Mouse (Mus musculus) liver, embryonic 14.5 days (tissue): ENCODE measurements at regions not wholly inside any gene's neighbourhood (a gene's known extent, or its start where the extent isn't known, plus 50 kb on each side); places are given as distances from the start of the nearest gene placed in this dataset.

Experiments used
- ATAC-seq: fragments of 200-750 bp; cut with Nextera tagmentation; 2 replicates; pipeline ENCODE4 v1.8.0; 2017; ENCODE audit warnings: moderate number of reproducible peaks, mild to moderate bottlenecking, moderate library complexity; ENCODE audit not compliant: insufficient read depth
- DNase-seq, 3 experiments: peaks; one replicate each; pipeline ENCODE4 v3.0.0-alpha.2; 2012 to 2013; ENCODE audit warnings: low read depth in 3 of 3, low spot score in 3 of 3
- H3K27ac ChIP-seq: fragments of 300-500 bp; sonication (generic); 2 replicates; pipeline ENCODE4 v1.5.1; 2014; ENCODE audit warnings: moderate library complexity, mild to moderate bottlenecking, control low read depth, inconsistent platforms
- H3K27me3 ChIP-seq: fragments of 300-500 bp; sonication (generic); 2 replicates; pipeline ENCODE4 v1.6.1; 2014; ENCODE audit warnings: mild to moderate bottlenecking, low read length, moderate library complexity; ENCODE audit not compliant: control insufficient read depth, insufficient read depth
- H3K36me3 ChIP-seq: fragments of 300-500 bp; sonication (generic); replicated peaks from 2 replicates; pipeline ENCODE4 v1.6.1; 2014; ENCODE audit warnings: low read depth; ENCODE audit not compliant: control insufficient read depth, insufficient read depth
- H3K4me1 ChIP-seq, 2 experiments: fragments of 200-500 bp in 1 of 2; fragments of 300-500 bp in 1 of 2; sonication (generic) in 1 of 2; replicated peaks; 2 replicates each; pipeline ENCODE4 v1.6.1; 2012 to 2014; ENCODE audit warnings: antibody characterized with exemption in 1 of 2, inconsistent platforms in 1 of 2, low read length in 1 of 2; ENCODE audit not compliant: control insufficient read depth in 2 of 2, insufficient read depth in 2 of 2
- H3K4me2 ChIP-seq: fragments of 300-500 bp; sonication (generic); 2 replicates; pipeline ENCODE4 v1.6.1; 2014; ENCODE audit warnings: low read depth, mild to moderate bottlenecking, control low read depth, moderate library complexity
- H3K4me3 ChIP-seq, 2 experiments: fragments of 200-500 bp in 1 of 2; fragments of 300-500 bp in 1 of 2; sonication (generic) in 1 of 2; 2 replicates each; pipeline ENCODE4 v1.5.1; 2012 to 2014; ENCODE audit warnings: low read depth in 2 of 2, low read length in 2 of 2, mild to moderate bottlenecking in 2 of 2, control low read depth in 1 of 2, inconsistent platforms in 1 of 2, moderate library complexity in 1 of 2; ENCODE audit not compliant: insufficient read depth in 1 of 2
- H3K9ac ChIP-seq: fragments of 300-500 bp; sonication (generic); replicated peaks from 2 replicates; pipeline ENCODE4 v1.6.1; 2014; ENCODE audit warnings: mild to moderate bottlenecking, control low read depth, moderate library complexity
- H3K9me3 ChIP-seq: fragments of 300-500 bp; sonication (generic); 2 replicates; pipeline ENCODE4 v1.6.1; 2016; ENCODE audit warnings: low read length, mixed read lengths; ENCODE audit not compliant: control insufficient read depth
- CTCF ChIP-seq: IDR thresholded peaks from 2 replicates; pipeline ENCODE4 v1.5.1; 2016; ENCODE audit warnings: antibody characterized with exemption, low read depth, control low read depth
- EP300 ChIP-seq: IDR thresholded peaks from 2 replicates; pipeline ENCODE4 v1.6.1; 2016; ENCODE audit warnings: antibody characterized with exemption, low read depth
- WGBS: fragments of 180-500 bp; shearing (Covaris S2); extraction: QIAGEN DNeasy Blood & Tissue Kit; methylation state at CpG from one replicate; pipeline ENCODE4 v1.1.7; 2014; ENCODE audit not compliant: insufficient replicate concordance; 5-methylcytosine and 5-hydroxymethylcytosine counted together

DNA sequence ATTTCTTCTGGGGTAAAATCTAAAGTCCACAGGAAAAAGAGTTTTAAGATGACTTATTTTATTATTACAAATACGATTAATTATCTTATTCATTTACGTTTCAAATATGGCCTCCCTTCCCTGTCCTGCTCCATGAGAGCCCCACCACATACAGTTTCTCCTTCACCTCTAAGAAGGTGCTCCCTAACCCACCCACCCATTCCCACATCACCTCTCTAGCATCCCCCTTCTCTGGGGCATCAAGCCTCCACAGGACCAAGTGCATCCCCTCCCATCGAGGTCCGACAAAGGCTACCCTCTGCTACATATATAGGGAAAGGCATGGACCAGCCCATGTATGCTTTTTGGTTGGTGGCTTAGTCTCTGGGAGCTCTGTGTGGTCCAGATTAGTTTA lies 300.2 kb upstream of the Gpc5 start:
- Histone ChIP-seq H3K4me2 (no peak overlapping the region), H3K9me3 (no peaks in the 10 kb centered on the region), H3K9ac (no peak overlapping the region), H3K4me3 (no peak overlapping the region), H3K27me3 (no peaks in the 10 kb centered on the region), H3K4me1 (no peaks in the 10 kb centered on the region), H3K36me3 (no peaks in the 10 kb centered on the region), H3K27ac (no peak overlapping the region)
- no peak for TF ChIP-seq EP300
- WGBS: 57% methylated on average over 4 of the region's 4 CpGs
- no peak for ATAC-seq
- DNase-seq: no peak

DNA sequence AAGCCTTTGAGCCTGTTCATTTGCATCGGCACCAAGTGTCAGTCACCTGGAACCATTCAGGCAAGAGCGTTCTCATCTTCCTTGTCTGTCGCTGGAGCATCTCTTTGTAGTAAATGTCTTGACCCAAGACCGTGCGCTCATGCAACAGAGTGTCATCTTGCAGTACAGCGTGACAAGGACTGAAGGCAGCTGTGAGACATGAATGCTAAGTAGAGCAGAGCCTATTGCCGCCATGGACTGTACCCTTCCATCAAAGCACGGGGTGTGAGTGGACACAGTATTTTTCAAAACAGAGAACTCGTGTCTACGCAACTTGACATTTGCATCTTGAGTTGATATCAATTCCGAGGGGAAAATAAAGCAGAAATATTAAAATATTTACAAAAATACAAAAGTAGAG lies 287.4 kb upstream of the Gpc5 start:
- no peaks in the 10 kb centered on the region for H3K27me3 ChIP-seq
- no peak for DNase-seq
- no peak overlapping the region for H3K4me2 ChIP-seq
- no peaks in the 10 kb centered on the region for H3K4me1 ChIP-seq
- H3K4me3 ChIP-seq: no peak overlapping the region
- no peak overlapping the region for H3K27ac ChIP-seq
- no peak for ATAC-seq
- 78% methylated on average over 11 of the region's 11 CpGs for WGBS
- H3K36me3 ChIP-seq: no peaks in the 10 kb centered on the region
- TF ChIP-seq EP300 (no peak), CTCF (no peak)
- H3K9me3 ChIP-seq: no peaks in the 10 kb centered on the region
- H3K9ac ChIP-seq: no peak overlapping the region

DNA sequence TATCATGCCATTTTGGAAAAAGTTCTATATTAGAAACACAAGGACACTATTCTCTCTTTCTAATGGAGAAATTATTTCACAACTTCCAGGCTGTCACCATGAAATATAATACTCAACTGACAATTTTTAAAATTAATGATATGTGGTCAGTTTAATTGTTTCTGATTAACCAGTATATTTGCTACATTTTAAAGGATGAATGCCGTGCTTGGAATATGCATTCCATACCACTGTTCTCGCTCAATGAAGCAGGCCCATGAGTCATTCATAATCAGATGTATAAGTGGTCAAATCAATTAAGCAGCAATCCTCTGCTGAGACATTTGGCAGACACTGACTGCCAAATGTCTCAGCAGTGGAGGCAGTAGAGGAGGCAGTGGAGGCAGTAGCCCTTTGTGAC lies 283.4 kb upstream of the Gpc5 start:
- WGBS: 68% methylated on average over 2 of the region's 2 CpGs
- Histone ChIP-seq H3K27ac (no peak overlapping the region), H3K9me3 (no peaks in the 10 kb centered on the region), H3K9ac (no peak overlapping the region), H3K36me3 (no peaks in the 10 kb centered on the region), H3K4me3 (no peak overlapping the region), H3K4me1 (no peaks in the 10 kb centered on the region), H3K4me2 (no peak overlapping the region), H3K27me3 (no peaks in the 10 kb centered on the region)
- ATAC-seq (no peak), DNase-seq (no peak)
- TF ChIP-seq EP300 (no peak), CTCF (no peak)

DNA sequence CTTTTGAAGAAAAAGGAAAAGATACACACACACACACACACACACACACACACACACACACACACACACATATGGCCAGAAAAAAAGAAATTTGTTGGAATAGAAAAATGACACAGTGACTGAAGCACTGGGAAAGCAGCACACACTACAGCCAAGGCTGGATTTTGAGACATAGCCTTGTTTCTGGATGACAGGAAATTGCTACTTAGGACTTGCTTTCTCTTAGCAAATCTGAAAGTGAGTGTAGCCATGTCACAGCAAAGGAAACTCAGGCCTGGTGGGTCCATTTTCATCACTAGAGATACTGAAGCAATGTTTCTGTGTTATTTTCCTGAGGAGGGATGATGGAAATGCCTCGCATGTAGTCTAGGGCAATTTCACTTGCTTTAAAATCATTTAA lies 271.3 kb upstream of the Gpc5 start:
- no peak for ATAC-seq

DNA sequence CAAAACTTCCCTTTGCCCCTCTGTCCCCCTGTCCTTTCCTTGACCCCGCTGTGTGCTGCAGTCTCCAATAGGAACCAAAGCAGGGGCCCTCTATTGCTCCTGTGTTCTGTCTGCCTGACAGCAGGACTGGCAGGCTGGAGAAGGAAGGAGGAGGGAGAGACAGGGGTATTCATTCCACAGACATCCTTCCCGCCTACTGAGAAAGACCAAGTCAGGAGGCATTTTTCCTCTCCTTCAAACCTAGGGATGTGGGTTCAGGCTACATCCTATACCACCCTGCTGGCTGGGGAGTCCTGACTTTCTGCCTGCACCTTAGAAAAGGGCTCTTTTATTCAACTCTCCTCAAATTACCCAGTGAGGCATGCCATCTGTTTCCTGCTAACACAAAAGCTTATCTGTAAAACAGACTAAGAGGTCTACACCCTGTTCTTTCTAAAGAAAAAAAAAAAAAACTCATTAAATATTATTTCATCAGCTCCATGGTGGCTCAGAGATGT lies 270.9 kb upstream of the Gpc5 start:
- no peak overlapping the region for H3K27ac ChIP-seq
- no peak overlapping the region for H3K4me2 ChIP-seq
- ATAC-seq: no peak
- H3K36me3 ChIP-seq: no peaks in the 10 kb centered on the region
- no peaks in the 10 kb centered on the region for H3K4me1 ChIP-seq
- no peak overlapping the region for H3K9ac ChIP-seq
- DNase-seq: no peak
- TF ChIP-seq CTCF: no peak
- no peak for TF ChIP-seq EP300
- WGBS: 36% methylated on average over 2 of the region's 2 CpGs
- no peaks in the 10 kb centered on the region for H3K27me3 ChIP-seq
- no peaks in the 10 kb centered on the region for H3K9me3 ChIP-seq
- no peak overlapping the region for H3K4me3 ChIP-seq

More for the DNA sequence above, 271.3 kb upstream of the Gpc5 start:
- Histone ChIP-seq H3K4me3 (no peak overlapping the region), H3K4me2 (no peak overlapping the region), H3K9ac (no peak overlapping the region), H3K36me3 (no peaks in the 10 kb centered on the region), H3K9me3 (no peaks in the 10 kb centered on the region), H3K27me3 (no peaks in the 10 kb centered on the region), H3K4me1 (no peaks in the 10 kb centered on the region), H3K27ac (no peak overlapping the region)
- TF ChIP-seq CTCF: no peak
- no peak for TF ChIP-seq EP300
- 52% methylated on average over 1 of the region's 1 CpGs for WGBS
- DNase-seq: no peak
